In genomic region chr12:32060247-32061089, GRCm38 (mm10) we compare ENCODE assay signal across 7 mouse cellular contexts. TPM values are rescaled to one million over a fixed set of nuclear protein-coding genes. Genes with fewer than 3 reads are reported as not detected.
DNase-seq lines count a peak whose midpoint lies in the region; ATAC-seq and TF ChIP-seq lines count a peak whose summit lies in the region.

No protein-coding gene starts in this region.

- peak overlapping the region; percentile 100 for H3K9ac ChIP-seq in liver, embryonic 11.5 days (ENCODE audit: low read depth, low read length)
- H3K9ac ChIP-seq in neural tube, embryonic 15.5 days (replicated peaks) = peak overlapping the region; percentile 85

- under 1% methylated on average over 66 of the region's 66 CpGs for WGBS in liver, embryonic 11.5 days
- WGBS in neural tube, embryonic 15.5 days = under 1% methylated on average over 44 of the region's 66 CpGs

- H3K27me3 ChIP-seq in liver, embryonic 11.5 days (replicated peaks; ENCODE audit: control insufficient read depth, insufficient read depth, low read length) = no peaks in the 10 kb centered on the region
- H3K27me3 ChIP-seq in neural tube, embryonic 15.5 days (replicated peaks) = no peaks in the 10 kb centered on the region

- no peaks in the 10 kb centered on the region for H3K9me3 ChIP-seq in liver, embryonic 11.5 days (ENCODE audit: control insufficient read depth, low read length)
- no peaks in the 10 kb centered on the region for H3K9me3 ChIP-seq in neural tube, embryonic 15.5 days (replicated peaks)

- peak; percentile 51 for ATAC-seq in granulocyte monocyte progenitor cell, adult 5-6 weeks (replicated peaks; ENCODE audit: poor library complexity, severe bottlenecking)
- peak; percentile 56 for ATAC-seq in liver, embryonic 11.5 days (replicated peaks; ENCODE audit: low FRiP score)
- ATAC-seq in neural tube, embryonic 15.5 days (ENCODE audit: low FRiP score) = peak; percentile 75

- TF ChIP-seq CTCF in left cerebral cortex, adult 2 months (IDR thresholded peaks at IDR 0.05) = no peak

- peak overlapping the region; percentile 98 for H3K4me3 ChIP-seq in left cerebral cortex, adult 2 months
- peak overlapping the region; percentile 95 for H3K4me3 ChIP-seq in liver, embryonic 11.5 days (ENCODE audit: low read depth, low read length)
- H3K4me3 ChIP-seq in neural tube, embryonic 15.5 days (replicated peaks) = peak overlapping the region; percentile 82

- intact Hi-C loops in left cerebral cortex, adult 2 months (cut with DNase I) = loop anchor here (5.0 kb wide), 2 partner anchors 82 to 93 kb away; no protein-coding TSS in a partner anchor
- intact Hi-C loops in left cerebral cortex, postnatal 36 days (cut with DNase I) = loop anchor here (2.0 to 5.0 kb wide), 2 partner anchors 82 to 94 kb away; no protein-coding TSS in a partner anchor

- peak in 1 of 2 experiments; percentile 55 for DNase-seq in left cerebral cortex, adult 2 months (ENCODE audit: extremely low spot score in 1 of 2, low spot score in 2 of 2)
- no peak for DNase-seq in left cerebral cortex, postnatal 36 days (ENCODE audit: low spot score in 2 of 2)
- DNase-seq in MEL-GATA-1-ER (ENCODE audit: extremely low read depth, low read depth) = peak; percentile 26
- DNase-seq in embryo, embryonic 10 days (ENCODE audit: low spot score) = peak; percentile 75
- DNase-seq in liver, embryonic 11.5 days (ENCODE audit: low spot score) = no peak

- H3K36me3 ChIP-seq in liver, embryonic 11.5 days (ENCODE audit: control insufficient read depth, insufficient read depth, low read length) = no peaks in the 10 kb centered on the region
- no peaks in the 10 kb centered on the region for H3K36me3 ChIP-seq in neural tube, embryonic 15.5 days

- H3K27ac ChIP-seq in left cerebral cortex, adult 2 months = peak overlapping the region; percentile 97
- H3K27ac ChIP-seq in liver, embryonic 11.5 days (ENCODE audit: low read depth, low read length) = peak overlapping the region; percentile 97
- H3K27ac ChIP-seq in neural tube, embryonic 15.5 days (replicated peaks) = peak overlapping the region; percentile 96

- peaks cover 40% of the 10 kb centered on the region for H3K4me1 ChIP-seq in liver, embryonic 11.5 days (replicated peaks; ENCODE audit: control insufficient read depth, insufficient read depth, low read length)
- peaks cover 38% of the 10 kb centered on the region for H3K4me1 ChIP-seq in neural tube, embryonic 15.5 days

- peak overlapping the region; percentile 66 for H3K4me2 ChIP-seq in liver, embryonic 11.5 days
- H3K4me2 ChIP-seq in neural tube, embryonic 15.5 days = peak overlapping the region; percentile 75

RNA-seq across cellular contexts. Expression of gene Prkar2b, which starts 0.6 kb away (rescaled TPM):
- 10 to 100 TPM; 70.7 to 75.9 TPM for total RNA-seq in left cerebral cortex, adult 2 months (2021)
- 10 to 100 TPM; 76.0 to 84.6 TPM for total RNA-seq in left cerebral cortex, postnatal 36 days (2021)
- 66.3 and 67.0 TPM in 2 replicates for total RNA-seq in granulocyte monocyte progenitor cell, adult 5-6 weeks (2014; fragmentation: Nextera tagmentation)
- 94.8 and 95.1 TPM in 2 replicates for total RNA-seq in granulocyte monocyte progenitor cell, adult 5-6 weeks (2017)
- 103 and 123 TPM in 2 replicates for polyA plus RNA-seq in liver, embryonic 11.5 days (2014; fragmentation: Nextera tagmentation; extraction: Ambion mirVana)
- polyA plus RNA-seq in neural tube, embryonic 15.5 days (2015; fragmentation: Nextera tagmentation; extraction: Ambion mirVana) = 99.0 and 123 TPM in 2 replicates

Comparison
In these comparisons a context has a peak if more than half of its experiments do, and no peak if none do; other contexts are left out.
1. DNase-seq: peak in MEL-GATA-1-ER (single experiment) and embryo, embryonic 10 days (single experiment); none in left cerebral cortex, postnatal 36 days (0 of 2) and liver, embryonic 11.5 days (single experiment).
2. Peak in every context shown above with its lines, with median percentiles within 50 percentile points of each other: H3K27ac ChIP-seq, H3K4me3 ChIP-seq and ATAC-seq.